Mouse (Mus musculus) embryonic facial prominence, embryonic 10.5 days (tissue): ENCODE measurements around the gene Gm10310. TPM values are rescaled to one million over a fixed set of nuclear protein-coding genes. Genes with fewer than 3 reads are reported as not detected.

ENCODE experiments used
- polyA plus RNA-seq: library from polyadenylated mRNA; unstranded; fragments of >200 nt; fragmentation: Nextera tagmentation; extraction: Ambion mirVana; gene quantifications from 2 replicates; pipeline ENCODE4 v1.2.1, GENCODE M21; 2016

The Gm10310 gene
- polyA plus RNA-seq, 1 experiment from 2014 or later: not detected

Other genes with a start within 250 kb of the Gm10310 start
- gene Olfr806, start 243.1 kb downstream of the Gm10310 start, polyA plus RNA-seq: not detected in 2 replicates
- gene Olfr807, start 227.3 kb downstream of the Gm10310 start, polyA plus RNA-seq: not detected in 2 replicates
- gene Olfr808, start 219.6 kb downstream of the Gm10310 start, polyA plus RNA-seq: not detected in 2 replicates
- not detected in 2 replicates for gene Olfr809, start 210.4 kb downstream of the Gm10310 start, polyA plus RNA-seq
- gene Olfr810, start 190.1 kb downstream of the Gm10310 start, polyA plus RNA-seq: not detected in 2 replicates
- not detected in 2 replicates for gene Olfr811, start 180.7 kb downstream of the Gm10310 start, polyA plus RNA-seq
- gene Olfr812, start 139.0 kb downstream of the Gm10310 start, polyA plus RNA-seq: not detected in 2 replicates
- not detected in 2 replicates for gene Olfr813, start 129.7 kb downstream of the Gm10310 start, polyA plus RNA-seq
- not detected in 2 replicates for gene Olfr814, start 105.2 kb downstream of the Gm10310 start, polyA plus RNA-seq
- gene Olfr815, start 79.2 kb downstream of the Gm10310 start, polyA plus RNA-seq: not detected in 2 replicates
- gene Olfr816, start 69.5 kb downstream of the Gm10310 start, polyA plus RNA-seq: not detected in 2 replicates
- not detected in 2 replicates for gene Olfr818, start 36.0 kb downstream of the Gm10310 start, polyA plus RNA-seq
- not detected in 2 replicates for gene Olfr819, start 17.8 kb downstream of the Gm10310 start, polyA plus RNA-seq
- not detected in 2 replicates for gene Olfr247, start 8.9 kb downstream of the Gm10310 start, polyA plus RNA-seq
- not detected in 2 replicates for gene Olfr820, start 27.6 kb upstream of the Gm10310 start, polyA plus RNA-seq
- not detected in 2 replicates for gene Olfr821, start 45.3 kb upstream of the Gm10310 start, polyA plus RNA-seq
- not detected in 2 replicates for gene Olfr822, start 86.1 kb upstream of the Gm10310 start, polyA plus RNA-seq
- gene Olfr823, start 130.3 kb upstream of the Gm10310 start, polyA plus RNA-seq: not detected in 2 replicates
- not detected in 2 replicates for gene Olfr824, start 144.9 kb upstream of the Gm10310 start, polyA plus RNA-seq
- gene Olfr825, start 181.7 kb upstream of the Gm10310 start, polyA plus RNA-seq: not detected in 2 replicates
- not detected in 2 replicates for gene Olfr826, start 199.1 kb upstream of the Gm10310 start, polyA plus RNA-seq
- not detected in 2 replicates for gene Olfr827, start 229.3 kb upstream of the Gm10310 start, polyA plus RNA-seq